Mouse (Mus musculus) cerebellum, postnatal 36 days (tissue): ENCODE results near the gene Tceal7.

ENCODE experiments used
- DNase-seq, 2 experiments: peaks; one replicate each; pipeline ENCODE4 v3.0.0; 2021 to 2022; ENCODE audit warnings: mixed read lengths in 2 of 2

Gene Tceal7

DNA sequence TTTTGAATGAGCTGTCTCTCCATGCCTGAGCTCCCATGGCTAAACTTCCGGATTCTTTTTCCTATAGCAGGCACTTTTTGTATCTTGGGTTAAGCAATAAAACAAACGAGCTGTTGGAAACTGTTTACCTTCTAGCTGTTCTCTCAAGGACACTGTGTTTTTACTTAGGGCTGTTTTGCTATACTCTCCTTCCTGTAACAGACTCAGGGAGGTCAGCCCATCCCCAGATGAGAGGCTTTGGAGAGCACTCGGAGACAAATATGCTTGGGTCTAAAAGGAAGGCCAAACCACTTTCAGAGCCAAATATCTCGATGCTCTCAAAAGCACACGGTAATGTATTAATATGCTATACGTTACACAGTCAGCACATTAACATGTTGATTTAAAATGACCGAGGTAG is 35.1 kb downstream of the Tceal7 start:
- DNase-seq = no peak

DNA sequence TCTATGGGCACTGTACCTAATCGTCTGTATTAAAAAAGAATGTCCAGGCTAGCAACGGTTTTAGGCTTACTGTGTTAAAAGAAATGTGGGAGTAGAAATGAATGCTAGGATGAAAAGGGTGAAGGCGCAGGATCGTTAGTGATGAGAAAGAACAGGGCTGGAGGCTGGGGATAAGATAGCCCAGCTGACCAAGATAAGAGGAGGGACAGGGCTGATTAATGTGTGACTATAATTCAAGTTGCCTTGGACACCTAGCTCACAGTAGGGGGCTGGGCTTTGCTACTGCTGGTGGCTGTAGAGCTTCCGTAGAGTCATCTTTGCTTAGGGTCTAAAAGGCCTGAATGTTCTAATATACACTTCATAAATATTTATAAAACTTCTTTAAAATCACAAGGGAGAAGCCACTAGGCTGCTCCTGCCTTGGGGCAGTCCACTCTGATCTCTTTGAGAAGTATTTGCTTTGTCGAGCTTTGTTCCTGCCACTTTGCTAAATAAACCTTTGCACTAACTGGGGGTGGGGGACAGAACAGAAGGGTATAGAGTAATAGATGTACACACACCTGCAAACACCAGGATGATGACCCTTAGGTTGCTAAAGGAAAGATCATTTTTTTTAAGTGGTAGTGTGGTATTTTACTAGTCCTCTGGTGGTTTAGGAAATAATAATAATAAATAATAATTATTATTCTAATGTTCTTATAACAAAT is 37.6 kb downstream of the Tceal7 start:
- no peak for DNase-seq

DNA sequence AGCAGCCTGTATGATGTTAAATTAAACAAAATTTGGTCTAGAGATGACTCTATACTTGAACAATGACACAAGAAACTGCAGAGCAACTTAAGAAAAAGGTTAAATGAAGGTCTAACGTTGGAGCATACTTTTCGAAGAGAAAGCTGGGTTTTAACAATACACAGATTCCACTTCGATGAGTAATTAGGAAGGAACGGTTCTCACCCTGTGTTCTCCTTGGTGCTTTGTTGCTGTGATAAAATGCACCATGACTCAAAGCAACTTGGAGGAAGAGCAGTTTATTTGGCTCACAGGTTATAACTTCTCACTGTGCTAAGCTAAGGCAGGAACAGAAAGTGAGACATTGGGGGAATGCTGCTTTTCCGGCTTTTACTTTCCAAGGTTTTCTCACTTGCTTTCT is 53.1 kb downstream of the Tceal7 start:
- DNase-seq = no peak

DNA sequence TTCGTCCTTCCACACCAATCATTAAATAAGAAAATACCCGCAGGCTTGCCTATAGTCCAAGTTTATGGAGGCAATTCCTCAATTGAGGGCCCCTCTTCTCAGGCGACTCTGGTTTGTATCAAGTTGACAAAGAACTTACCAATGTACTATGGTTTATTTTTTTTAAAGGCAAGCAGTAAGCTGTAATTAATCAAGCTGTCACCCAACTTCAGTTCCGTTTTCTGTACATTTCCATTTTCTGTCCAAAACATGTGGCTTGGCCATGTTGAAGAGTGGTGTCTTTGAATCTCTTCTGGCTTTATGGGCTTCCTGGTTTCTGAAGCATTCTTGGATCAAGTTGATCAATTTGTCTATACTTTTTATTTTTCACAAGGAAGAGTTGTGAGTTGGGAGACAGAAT is 53.6 kb downstream of the Tceal7 start:
- no peak for DNase-seq

DNA sequence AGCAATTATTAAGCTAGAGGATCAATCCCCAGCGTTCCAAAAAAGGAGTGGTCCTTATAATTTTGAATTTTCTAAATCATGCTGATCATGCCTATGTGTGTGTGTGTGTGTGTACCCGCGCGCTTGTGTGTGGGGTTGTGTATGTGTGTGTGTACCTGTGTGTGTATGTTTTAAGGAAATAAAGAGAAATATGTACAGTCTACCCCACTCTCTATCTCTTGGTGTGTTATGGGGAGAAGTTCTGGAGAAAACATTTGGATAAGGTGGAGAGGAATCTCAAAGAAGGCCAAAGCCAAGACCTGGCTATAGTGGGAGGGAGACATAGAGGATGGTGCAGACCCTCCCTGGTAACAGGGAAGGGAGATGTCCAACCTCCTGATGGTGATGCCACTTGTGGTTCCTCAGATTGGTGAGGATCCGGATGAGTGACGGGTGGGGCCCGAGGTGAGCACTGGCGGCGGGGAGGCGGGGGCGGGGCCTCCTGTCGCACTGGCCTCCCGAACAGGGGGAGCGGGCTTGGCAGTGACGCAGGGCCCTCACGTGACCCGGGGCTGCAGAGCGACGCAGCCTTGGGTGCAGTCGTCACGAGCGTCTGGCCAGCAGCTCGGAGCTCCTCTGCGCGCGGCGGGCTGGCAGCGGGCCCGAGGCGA is 55.3 kb downstream of the Tceal7 start, which contains the start of gene Bex3:
Gene Bex3 (plus strand): TSS at position 511 of the 650 bp plus-strand sequence.
- DNase-seq = peak; percentile 66 to 71

DNA sequence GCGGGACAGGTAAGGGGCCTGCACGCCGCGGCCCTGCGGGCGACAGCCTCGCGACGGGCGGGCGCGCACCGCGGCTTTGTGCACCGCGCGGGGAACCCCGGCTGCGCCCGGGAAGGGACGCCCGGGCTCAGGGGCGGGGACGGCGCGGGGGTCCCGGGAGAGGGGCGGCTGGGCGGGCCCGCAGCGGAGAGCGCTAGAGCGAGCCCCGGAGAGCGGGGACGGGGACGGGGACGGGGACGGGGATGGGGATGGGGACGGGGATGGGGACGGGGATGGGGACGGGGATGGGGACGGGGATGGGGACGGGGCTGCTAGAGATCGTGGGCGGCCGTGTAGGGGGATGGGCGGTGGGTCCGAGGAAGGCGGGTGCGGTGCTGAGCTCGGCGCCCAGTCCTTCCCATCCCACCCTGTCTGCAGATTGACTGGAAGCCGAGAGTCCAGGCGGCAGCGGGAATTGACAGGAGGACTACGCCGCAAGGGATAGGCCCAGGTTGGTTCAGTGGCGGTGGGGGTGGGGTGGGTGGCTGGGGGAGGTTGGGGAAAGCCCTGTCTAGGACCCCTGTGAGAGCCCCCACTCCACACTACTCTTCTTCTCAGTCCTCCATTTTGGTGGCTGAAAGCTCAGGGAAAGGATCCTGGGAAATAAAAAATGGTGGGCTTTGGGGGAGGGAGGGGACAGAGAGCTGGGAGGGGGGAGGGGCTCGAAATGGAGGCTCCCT is 56.0 kb downstream of the Tceal7 start:
- DNase-seq = peak; percentile 17 to 34

DNA sequence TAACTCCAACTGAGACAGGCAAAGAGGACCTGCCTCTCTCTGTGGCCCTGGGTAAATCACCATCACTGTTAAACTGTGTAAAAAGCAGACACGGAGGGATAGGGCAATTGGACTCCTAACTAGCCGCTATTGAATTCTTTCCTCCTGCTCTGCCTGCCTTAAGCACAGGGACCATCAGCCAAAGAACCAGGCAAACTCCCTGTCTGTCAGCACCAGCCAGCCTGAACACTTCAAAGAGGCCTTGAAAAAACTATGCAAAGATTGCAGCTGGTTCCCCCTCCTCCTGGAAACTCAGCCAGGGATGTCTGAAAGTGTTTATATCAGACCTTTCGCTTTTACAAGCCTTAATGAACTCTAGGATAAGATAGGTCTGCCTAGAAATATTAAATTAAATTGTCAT is 60.0 kb downstream of the Tceal7 start:
- DNase-seq = no peak

DNA sequence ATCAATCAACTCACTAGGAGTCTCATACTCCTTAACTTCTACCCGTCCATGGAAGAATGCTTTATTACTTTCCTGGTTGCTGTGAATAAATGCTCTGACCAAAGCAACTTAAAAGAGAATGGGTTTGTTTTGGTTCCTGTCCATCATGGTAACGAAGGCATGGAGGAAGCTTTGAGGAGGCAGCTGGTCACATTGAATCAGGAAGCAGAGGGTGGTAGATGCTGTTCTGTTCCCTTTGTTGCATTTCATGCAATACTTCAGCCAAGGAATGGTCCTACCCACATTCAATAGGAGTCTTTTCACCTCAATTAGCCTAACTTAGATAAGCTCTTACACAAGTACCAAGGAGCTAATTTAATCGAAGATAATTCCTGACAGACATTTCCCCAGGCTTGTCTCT is 60.8 kb downstream of the Tceal7 start:
- DNase-seq = no peak
